Mouse (Mus musculus) liver, postnatal 0 days (tissue): Measurements from ENCODE around the gene Hoxd11.

Experiments used
- CTCF ChIP-seq: sonication (generic); IDR thresholded peaks from 2 replicates; pipeline ENCODE4 v1.5.1; 2016; ENCODE audit warnings: antibody characterized with exemption, low read depth
- EP300 ChIP-seq: IDR thresholded peaks from 2 replicates; pipeline ENCODE4 v1.6.1; 2016; ENCODE audit warnings: antibody characterized with exemption, low read depth, mild to moderate bottlenecking

DNA sequence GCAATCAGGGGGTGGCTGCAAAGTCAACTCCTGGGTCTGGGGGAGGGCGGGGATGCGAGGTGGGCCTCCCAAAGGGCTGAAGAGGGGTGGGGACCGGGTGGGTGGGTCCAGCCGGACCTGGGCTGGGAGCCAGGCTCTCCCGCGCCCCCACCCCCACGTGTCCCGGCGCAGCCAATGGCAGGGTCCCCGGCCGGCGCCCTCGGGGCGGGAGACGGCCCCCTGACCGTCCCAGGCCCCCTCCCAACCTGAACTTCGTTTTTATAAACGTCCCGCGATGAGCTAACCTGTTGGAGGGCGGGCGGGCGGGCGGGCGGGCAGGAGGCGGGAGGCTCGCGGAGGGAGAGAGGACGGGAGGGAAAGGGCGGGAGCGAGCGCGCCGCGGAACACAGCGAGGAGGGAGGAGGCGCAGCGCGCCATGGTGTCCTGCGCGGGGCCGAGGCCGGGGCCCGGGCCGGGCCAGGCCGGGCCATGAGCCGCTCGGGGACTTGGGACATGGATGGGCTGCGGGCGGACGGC, 11.5 kb upstream of the Hoxd11 start, which contains the start of gene Hoxd13:
- no peak for TF ChIP-seq CTCF
- TF ChIP-seq EP300: no peak
